Mouse (Mus musculus): Measurements from ENCODE around the gene Zfp668. TPM values are rescaled to one million over a fixed set of nuclear protein-coding genes. Genes with fewer than 3 reads are reported as not detected.

The Zfp668 gene
- polyA plus RNA-seq, 1 experiment from 2014 or later: 39.9 TPM

GRCm38 (mm10) chr7:127887781-127888180 is 11.2 kb upstream of the Zfp668 start:
- Histone ChIP-seq H3K4me3 (no peak overlapping the region), H3K27ac (no peak overlapping the region), H3K9me3 (no peaks in the 10 kb centered on the region), H3K27me3 (ENCODE audit: poor library complexity, severe bottlenecking) (no peaks in the 10 kb centered on the region), H3K36me3 (replicated peaks) (peaks cover 98% of the 10 kb centered on the region), H3K4me1 (peaks cover 15% of the 10 kb centered on the region)
- no peak for DNase-seq (ENCODE audit: extremely low spot score, low spot score)
- 89% methylated on average over 3 of the region's 3 CpGs for WGBS

- no peak for DNase-seq (ENCODE audit: extremely low spot score, low spot score)
- WGBS: 93% methylated on average over 8 of the region's 8 CpGs
- Histone ChIP-seq H3K9me3 (no peaks in the 10 kb centered on the region), H3K27ac (no peak overlapping the region), H3K4me1 (peaks cover 19% of the 10 kb centered on the region), H3K27me3 (ENCODE audit: poor library complexity, severe bottlenecking) (no peaks in the 10 kb centered on the region), H3K36me3 (replicated peaks) (peaks cover 98% of the 10 kb centered on the region), H3K4me3 (no peak overlapping the region)
Observed at GRCm38 (mm10) chr7:127887191-127887590, 10.6 kb upstream of the Zfp668 start.

GRCm38 (mm10) chr7:127886551-127886950 is 9.9 kb upstream of the Zfp668 start:
- H3K36me3 ChIP-seq (replicated peaks): peaks cover 98% of the 10 kb centered on the region
- H3K4me3 ChIP-seq: no peak overlapping the region
- H3K4me1 ChIP-seq: peaks cover 19% of the 10 kb centered on the region
- no peaks in the 10 kb centered on the region for H3K27me3 ChIP-seq (ENCODE audit: poor library complexity, severe bottlenecking)
- no peak overlapping the region for H3K27ac ChIP-seq
- H3K9me3 ChIP-seq: no peaks in the 10 kb centered on the region
- DNase-seq (ENCODE audit: extremely low spot score, low spot score): no peak
- WGBS: 92% methylated on average over 6 of the region's 6 CpGs

- no peak for DNase-seq (ENCODE audit: extremely low spot score, low spot score)
- Histone ChIP-seq H3K27ac (no peak overlapping the region), H3K27me3 (ENCODE audit: poor library complexity, severe bottlenecking) (no peaks in the 10 kb centered on the region), H3K9me3 (no peaks in the 10 kb centered on the region), H3K4me3 (no peak overlapping the region), H3K36me3 (replicated peaks) (peaks cover 100% of the 10 kb centered on the region), H3K4me1 (peaks cover 19% of the 10 kb centered on the region)
- 84% methylated on average over 6 of the region's 6 CpGs for WGBS
Observed at GRCm38 (mm10) chr7:127885951-127886350, 9.3 kb upstream of the Zfp668 start.

- 0 out of 2 replicates have a peak, but pooled peaks cover 4% of the 10 kb centered on the region for H3K9me3 ChIP-seq
- peaks cover 28% of the 10 kb centered on the region for H3K4me1 ChIP-seq
- no peak overlapping the region for H3K4me3 ChIP-seq
- no peak for DNase-seq (ENCODE audit: extremely low spot score, low spot score)
- H3K36me3 ChIP-seq (replicated peaks): peaks cover 78% of the 10 kb centered on the region
- no peaks in the 10 kb centered on the region for H3K27me3 ChIP-seq (ENCODE audit: poor library complexity, severe bottlenecking)
- no peak overlapping the region for H3K27ac ChIP-seq
- 90% methylated on average over 12 of the region's 12 CpGs for WGBS
Observed at GRCm38 (mm10) chr7:127880431-127880830, 3.8 kb upstream of the Zfp668 start.

GRCm38 (mm10) chr7:127879301-127879700 is 2.7 kb upstream of the Zfp668 start:
- no peak overlapping the region for H3K27ac ChIP-seq
- H3K4me1 ChIP-seq: peaks cover 24% of the 10 kb centered on the region
- peaks cover 67% of the 10 kb centered on the region for H3K36me3 ChIP-seq (replicated peaks)
- 97% methylated on average over 9 of the region's 9 CpGs for WGBS
- H3K27me3 ChIP-seq (ENCODE audit: poor library complexity, severe bottlenecking): no peaks in the 10 kb centered on the region
- H3K9me3 ChIP-seq: 0 out of 2 replicates have a peak, but pooled peaks cover 4% of the 10 kb centered on the region
- peak overlapping the region; percentile 12; the same call in 1 of the 2 replicates for H3K4me3 ChIP-seq
- DNase-seq (ENCODE audit: extremely low spot score, low spot score): no peak

- H3K27me3 ChIP-seq (ENCODE audit: poor library complexity, severe bottlenecking): no peaks in the 10 kb centered on the region
- peak within 1 kb of the TSS; percentile 93 for H3K4me3 ChIP-seq
- under 1% methylated on average over 41 of the region's 41 CpGs for WGBS
- peak within 1 kb of the TSS; percentile 99 for H3K27ac ChIP-seq
- peaks cover 64% of the 10 kb centered on the region for H3K36me3 ChIP-seq (replicated peaks)
- H3K4me1 ChIP-seq: peaks cover 27% of the 10 kb centered on the region
- DNase-seq (ENCODE audit: extremely low spot score, low spot score): peak; percentile 90
- 0 out of 2 replicates have a peak, but pooled peaks cover 4% of the 10 kb centered on the region for H3K9me3 ChIP-seq
Observed at GRCm38 (mm10) chr7:127876041-127876466, 574 bp downstream of the Zfp668 start, which contains the start of gene Zfp646. Gene Zfp646, plus strand, starts transcription at chr7:127876221.

- H3K4me3 ChIP-seq: peak overlapping the region; percentile 93
- DNase-seq (ENCODE audit: extremely low spot score, low spot score): peak; percentile 99
- peaks cover 27% of the 10 kb centered on the region for H3K4me1 ChIP-seq
- H3K9me3 ChIP-seq: 0 out of 2 replicates have a peak, but pooled peaks cover 4% of the 10 kb centered on the region
- peaks cover 64% of the 10 kb centered on the region for H3K36me3 ChIP-seq (replicated peaks)
- WGBS: under 1% methylated on average over 37 of the region's 43 CpGs
- peak overlapping the region; percentile 99 for H3K27ac ChIP-seq
- no peaks in the 10 kb centered on the region for H3K27me3 ChIP-seq (ENCODE audit: poor library complexity, severe bottlenecking)
Observed at GRCm38 (mm10) chr7:127875627-127876001, 1.0 kb downstream of the Zfp668 start.

GRCm38 (mm10) chr7:127874812-127875626 is 1.6 kb downstream of the Zfp668 start:
- peak overlapping the region; percentile 93 for H3K4me3 ChIP-seq
- H3K36me3 ChIP-seq (replicated peaks): peaks cover 64% of the 10 kb centered on the region
- H3K27me3 ChIP-seq (ENCODE audit: poor library complexity, severe bottlenecking): no peaks in the 10 kb centered on the region
- peak overlapping the region; percentile 99 for H3K27ac ChIP-seq
- 5% methylated on average over 20 of the region's 20 CpGs for WGBS
- DNase-seq (ENCODE audit: extremely low spot score, low spot score): no peak
- H3K4me1 ChIP-seq: peaks cover 27% of the 10 kb centered on the region
- 0 out of 2 replicates have a peak, but pooled peaks cover 4% of the 10 kb centered on the region for H3K9me3 ChIP-seq

- Histone ChIP-seq H3K9me3 (no peaks in the 10 kb centered on the region), H3K4me3 (no peak overlapping the region), H3K27me3 (ENCODE audit: poor library complexity, severe bottlenecking) (no peaks in the 10 kb centered on the region), H3K27ac (no peak overlapping the region), H3K36me3 (replicated peaks) (peaks cover 86% of the 10 kb centered on the region), H3K4me1 (peaks cover 18% of the 10 kb centered on the region)
- DNase-seq (ENCODE audit: extremely low spot score, low spot score): no peak
- WGBS: 85% methylated on average over 5 of the region's 5 CpGs
Observed at GRCm38 (mm10) chr7:127870136-127870821, 6.3 kb downstream of the Zfp668 start.

GRCm38 (mm10) chr7:127869149-127869810 is 7.3 kb downstream of the Zfp668 start:
- Histone ChIP-seq H3K36me3 (replicated peaks) (peaks cover 96% of the 10 kb centered on the region), H3K4me3 (no peak overlapping the region; the same call in 1 of the 2 replicates), H3K27me3 (ENCODE audit: poor library complexity, severe bottlenecking) (no peaks in the 10 kb centered on the region), H3K9me3 (no peaks in the 10 kb centered on the region), H3K27ac (no peak overlapping the region), H3K4me1 (peaks cover 14% of the 10 kb centered on the region)
- 87% methylated on average over 3 of the region's 3 CpGs for WGBS
- DNase-seq (ENCODE audit: extremely low spot score, low spot score): no peak

- 97% methylated on average over 18 of the region's 18 CpGs for WGBS
- Histone ChIP-seq H3K4me1 (no peaks in the 10 kb centered on the region), H3K9me3 (no peaks in the 10 kb centered on the region), H3K36me3 (replicated peaks) (peaks cover 85% of the 10 kb centered on the region), H3K4me3 (no peak overlapping the region), H3K27me3 (ENCODE audit: poor library complexity, severe bottlenecking) (no peaks in the 10 kb centered on the region), H3K27ac (no peak overlapping the region)
- DNase-seq (ENCODE audit: extremely low spot score, low spot score): no peak
Observed at GRCm38 (mm10) chr7:127867641-127868040, 9.0 kb downstream of the Zfp668 start.
